Mouse (Mus musculus): ENCODE measurements around the gene Cish.
A peak's percentile ranks its signal among the peaks of the same experiment; 100 is the strongest.
"Not testable (repeated sequence)": the region's sequence is repeated elsewhere in the genome, so short reads cannot be mapped to it uniquely, and the experiment has no call there.

The Cish gene

GRCm38 (mm10) chr9:107298876-107299275 is 3.0 kb downstream of the Cish start:
- DNase-seq (ENCODE audit: low spot score) = no peak

GRCm38 (mm10) chr9:107299783-107300182 is 4.0 kb downstream of the Cish start:
- DNase-seq (ENCODE audit: low spot score) = no peak

GRCm38 (mm10) chr9:107300224-107300973 is 4.6 kb downstream of the Cish start:
- no peak for DNase-seq (ENCODE audit: low spot score)

DNA sequence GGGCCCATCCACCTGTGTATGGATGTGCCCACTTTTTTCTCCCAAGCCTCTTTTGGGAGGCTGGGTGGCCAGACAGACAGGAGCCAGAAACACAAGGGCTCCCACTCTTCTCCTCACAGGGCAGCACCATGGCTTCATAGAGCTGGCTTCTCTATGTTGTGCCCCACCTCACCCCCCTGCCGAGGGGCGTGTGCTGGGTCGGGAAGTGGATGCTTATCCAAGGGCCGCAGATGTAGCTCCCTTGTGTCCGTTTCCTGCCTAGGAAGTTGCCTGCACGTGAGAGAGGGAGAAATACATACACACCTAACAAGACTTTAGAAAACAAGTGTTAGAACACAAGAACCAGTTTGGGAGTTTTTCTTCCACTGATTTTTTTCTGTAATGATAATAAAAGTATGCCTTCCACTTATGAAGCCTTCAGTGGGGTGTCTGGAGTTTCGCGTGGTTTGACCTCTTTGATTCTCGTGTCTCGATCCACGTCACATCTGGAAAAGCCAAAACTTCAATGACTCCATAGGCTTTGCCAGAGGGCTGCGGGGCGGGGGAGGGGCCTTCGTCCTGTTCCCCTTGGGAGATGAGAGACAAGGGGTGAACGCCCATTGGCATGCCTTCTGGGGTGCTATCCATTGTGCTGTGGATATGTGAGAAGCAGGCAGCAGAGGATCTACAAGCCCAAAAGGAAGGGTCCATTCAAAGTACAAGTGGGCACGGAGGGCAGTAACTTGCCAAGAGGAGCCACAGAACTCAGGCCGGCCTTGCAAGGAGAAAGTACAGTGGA is 5.9 kb downstream of the Cish start:
- no peak for DNase-seq (ENCODE audit: low spot score)

GRCm38 (mm10) chr9:107302592-107302991 is 6.8 kb downstream of the Cish start:
- DNase-seq (ENCODE audit: low spot score) = no peak

DNA sequence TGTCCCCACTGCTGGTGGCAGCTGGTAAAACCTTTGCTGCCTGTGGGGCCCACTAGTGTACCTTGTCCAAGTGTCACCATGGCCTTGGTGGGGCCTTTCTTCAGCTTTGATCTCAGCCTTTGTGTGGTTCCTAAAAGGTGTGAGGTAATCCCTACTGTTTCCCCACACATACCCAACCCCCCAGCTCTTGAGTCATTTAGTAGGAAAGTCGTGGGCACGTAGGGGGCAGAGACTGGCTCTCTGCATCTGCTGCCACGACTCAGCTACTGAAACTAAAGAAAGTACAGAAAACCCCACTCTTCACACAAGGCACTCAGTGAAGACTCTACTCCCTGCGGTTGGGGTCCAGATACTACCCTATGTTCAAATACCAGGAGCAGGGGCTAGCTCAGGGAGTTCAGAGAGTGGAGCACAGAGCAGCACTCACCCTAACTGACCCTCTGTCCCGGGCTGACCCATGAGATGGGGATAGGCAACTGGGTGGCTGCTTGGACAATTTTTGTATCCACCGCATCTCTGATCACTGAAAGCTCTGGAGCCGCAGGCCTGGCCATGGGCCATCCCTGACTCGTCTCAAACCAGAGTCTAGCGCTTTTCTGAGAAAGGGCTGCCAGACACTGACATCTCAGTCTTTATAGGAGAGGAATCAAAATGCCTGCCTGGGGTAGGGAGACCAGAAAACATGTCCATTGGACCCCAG is 7.4 kb downstream of the Cish start:
- DNase-seq (ENCODE audit: low spot score) = no peak

GRCm38 (mm10) chr9:107303900-107304299 is 8.1 kb downstream of the Cish start:
- no peak for DNase-seq (ENCODE audit: low spot score)

GRCm38 (mm10) chr9:107304383-107304782 is 8.6 kb downstream of the Cish start:
- no peak for DNase-seq (ENCODE audit: low spot score)

GRCm38 (mm10) chr9:107305012-107305411 is 9.2 kb downstream of the Cish start:
- DNase-seq (ENCODE audit: low spot score) = no peak

DNA sequence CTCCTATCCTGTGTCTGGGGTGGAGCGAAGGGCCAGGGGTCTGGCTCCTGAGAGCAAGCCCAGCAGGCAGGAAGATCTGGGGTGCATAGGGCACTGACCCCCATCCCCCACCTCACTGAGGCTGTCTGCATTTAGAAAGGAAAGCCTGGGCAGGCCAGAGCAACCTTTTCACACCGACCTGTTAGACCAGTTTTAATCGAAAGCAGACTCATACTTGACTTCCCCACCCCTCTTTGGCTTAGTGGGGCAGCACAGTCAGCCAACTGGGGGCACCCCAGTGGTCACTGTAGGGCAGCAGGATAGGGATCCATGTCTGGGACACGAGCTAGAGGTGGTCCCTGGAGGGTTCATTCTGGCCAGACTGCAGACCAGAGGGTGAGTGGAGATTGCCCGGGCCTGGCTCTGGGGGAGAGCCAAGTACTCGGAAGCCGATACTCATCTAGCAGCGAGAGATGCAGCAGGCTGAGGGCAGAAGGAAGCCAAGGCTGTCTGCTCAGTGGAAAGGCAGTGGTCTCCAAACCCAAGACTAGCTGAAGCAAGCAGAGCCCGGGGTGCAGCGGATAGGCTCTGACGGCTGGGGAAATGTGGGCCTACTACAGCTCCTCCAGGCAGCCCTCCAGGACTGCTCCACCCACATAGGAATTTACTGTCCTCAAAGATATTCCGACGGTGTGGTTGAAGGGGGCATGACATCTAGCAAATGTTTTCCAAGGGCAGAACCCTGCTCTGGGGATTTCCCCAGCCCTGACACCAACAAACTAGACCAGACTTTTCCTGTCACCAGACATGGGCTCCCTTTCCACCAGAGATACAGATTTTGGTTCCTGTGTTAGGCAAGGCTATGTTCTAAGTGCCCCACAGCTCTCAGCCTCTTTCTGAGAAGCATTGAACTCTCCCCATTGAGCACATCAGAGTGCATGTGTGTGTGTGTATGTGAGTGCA is 10.0 kb downstream of the Cish start:
- peak; percentile 47 for DNase-seq (ENCODE audit: low spot score)

DNA sequence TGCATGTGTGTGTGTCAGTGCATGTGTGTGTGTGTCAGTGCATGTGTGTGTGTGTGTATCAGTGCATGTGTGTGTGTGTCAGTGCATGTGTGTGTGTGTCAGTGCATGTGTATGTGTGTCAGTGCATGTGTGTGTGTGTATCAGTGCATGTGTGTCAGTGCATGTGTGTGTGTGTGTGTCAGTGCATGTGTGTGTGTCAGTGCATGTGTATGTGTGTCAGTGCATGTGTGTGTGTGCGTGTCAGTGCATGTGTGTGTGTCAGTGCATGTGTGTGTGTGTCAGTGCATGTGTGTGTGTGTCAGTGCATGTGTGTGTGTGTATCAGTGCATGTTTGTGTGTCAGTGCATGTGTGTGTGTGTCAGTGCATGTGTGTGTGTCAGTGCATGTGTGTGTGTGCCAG is 10.8 kb downstream of the Cish start:
- DNase-seq (ENCODE audit: low spot score) = not testable (repeated sequence)

DNA sequence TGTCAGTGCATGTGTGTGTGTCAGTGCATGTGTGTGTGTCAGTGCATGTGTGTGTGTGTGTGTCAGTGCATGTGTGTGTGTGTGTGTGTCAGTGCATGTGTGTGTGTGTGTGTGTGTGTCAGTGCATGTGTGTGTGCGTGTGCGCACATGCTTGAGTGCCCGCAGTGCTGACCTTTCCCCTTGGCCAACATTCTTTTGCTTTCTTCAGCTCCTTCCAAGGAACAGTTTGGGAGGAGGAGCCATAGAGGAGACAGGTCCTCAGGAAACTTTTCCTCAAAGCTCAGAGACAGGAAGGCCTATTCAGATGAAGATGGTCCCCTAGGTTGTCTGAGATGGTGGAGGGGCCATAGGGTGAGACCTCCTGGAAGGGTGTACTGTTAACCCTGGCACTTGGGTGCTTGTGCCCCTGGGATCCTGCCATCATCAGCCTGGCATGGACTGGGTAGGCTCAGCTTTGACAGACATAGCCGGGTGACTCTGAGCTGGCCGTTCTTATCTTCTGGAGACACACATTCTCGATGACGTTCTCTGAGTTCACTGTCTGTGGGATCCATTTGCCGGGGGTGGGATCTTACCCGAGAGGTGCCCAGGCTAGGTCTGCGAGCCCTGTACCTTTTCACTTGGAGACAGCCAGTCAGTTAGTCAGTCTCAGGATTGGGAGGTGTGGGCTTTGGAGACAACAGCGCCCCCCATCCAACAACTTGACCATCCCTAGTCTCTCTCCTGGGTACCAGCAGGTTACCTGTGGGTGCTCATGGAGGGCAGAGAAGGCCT is 11.5 kb downstream of the Cish start:
- DNase-seq (ENCODE audit: low spot score) = no peak

GRCm38 (mm10) chr9:107307886-107308285 is 12.1 kb downstream of the Cish start:
- no peak for DNase-seq (ENCODE audit: low spot score)

GRCm38 (mm10) chr9:107308346-107309000 is 12.6 kb downstream of the Cish start:
- DNase-seq (ENCODE audit: low spot score) = no peak

GRCm38 (mm10) chr9:107309171-107309570 is 13.3 kb downstream of the Cish start:
- DNase-seq (ENCODE audit: low spot score) = no peak

DNA sequence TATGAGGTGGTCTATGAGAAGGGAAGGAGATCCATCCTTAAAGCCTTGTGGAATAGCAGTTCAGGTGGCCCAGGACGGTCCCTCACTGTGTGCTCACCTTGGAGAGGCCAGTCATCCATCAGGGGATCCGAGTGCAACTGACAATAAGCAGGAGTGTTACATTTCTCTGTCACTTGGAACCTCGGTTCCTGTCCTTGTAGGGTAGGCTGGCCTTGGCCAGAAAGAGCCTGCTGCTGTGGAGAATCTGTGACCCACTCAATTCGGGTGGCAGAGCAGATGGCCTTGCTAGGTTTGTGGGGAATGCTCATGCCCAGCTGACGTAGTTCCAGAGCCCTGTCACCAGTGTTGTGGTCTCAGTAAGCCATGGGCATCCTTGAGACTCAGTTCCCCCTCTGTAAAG is 13.8 kb downstream of the Cish start:
- DNase-seq (ENCODE audit: low spot score) = no peak

DNA sequence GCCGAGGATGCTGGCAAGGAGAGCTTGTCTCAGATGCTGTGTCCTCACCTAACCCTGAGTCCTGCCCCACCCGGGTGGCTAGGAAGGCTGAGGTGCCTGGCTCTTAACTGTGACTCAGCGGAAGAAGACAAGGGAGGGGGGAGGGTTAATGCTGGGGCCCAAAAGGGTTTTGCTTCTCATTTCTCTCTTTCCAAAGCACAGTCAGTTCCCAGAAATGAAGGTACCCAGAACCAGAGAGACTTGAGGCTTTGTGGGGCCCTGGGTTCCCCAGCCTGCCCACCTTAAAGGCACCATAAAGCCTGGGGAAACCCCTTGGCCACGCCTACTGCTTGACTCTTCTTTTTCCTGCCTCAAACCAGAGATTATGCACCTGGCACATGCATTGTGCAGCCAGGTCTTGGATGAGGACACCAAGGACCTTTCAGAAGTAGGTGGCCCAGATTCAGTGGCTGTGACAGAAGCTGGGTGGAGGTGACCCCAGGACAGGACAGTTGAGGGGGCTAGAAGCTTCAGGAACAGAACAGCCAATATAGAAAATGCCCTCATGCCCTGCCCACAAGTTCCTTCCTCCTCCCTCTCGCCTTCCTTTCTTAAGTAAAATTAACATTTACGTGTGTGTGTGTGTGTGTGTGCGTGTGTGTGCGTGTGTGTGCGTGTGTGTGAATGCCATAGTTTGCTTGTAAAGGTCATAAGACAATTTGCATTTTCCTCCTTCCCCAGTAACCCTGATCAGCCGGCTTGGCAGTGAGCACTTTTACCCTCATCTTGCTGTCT is 17.2 kb downstream of the Cish start:
- DNase-seq (ENCODE audit: low spot score) = peak; percentile 82

DNA sequence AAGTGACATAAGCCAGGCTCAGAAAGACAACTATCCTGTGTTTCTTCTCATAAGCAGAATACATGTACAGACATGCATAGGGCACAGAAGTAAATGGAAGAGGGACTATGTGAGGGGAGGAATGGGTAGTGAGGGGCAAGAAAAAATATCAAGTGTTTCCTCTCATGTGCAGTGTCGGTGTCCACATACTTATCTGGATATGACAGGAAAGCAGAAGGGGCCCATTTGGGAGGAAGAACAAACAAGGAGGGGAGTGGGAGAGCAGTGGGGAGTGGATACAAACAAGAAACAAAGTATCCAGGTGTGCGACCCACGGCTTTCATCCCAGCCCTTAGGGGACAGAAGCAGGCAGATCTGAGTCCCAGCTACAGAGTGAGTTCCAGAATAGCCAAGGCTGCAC is 18.1 kb downstream of the Cish start:
- DNase-seq (ENCODE audit: low spot score) = no peak

DNA sequence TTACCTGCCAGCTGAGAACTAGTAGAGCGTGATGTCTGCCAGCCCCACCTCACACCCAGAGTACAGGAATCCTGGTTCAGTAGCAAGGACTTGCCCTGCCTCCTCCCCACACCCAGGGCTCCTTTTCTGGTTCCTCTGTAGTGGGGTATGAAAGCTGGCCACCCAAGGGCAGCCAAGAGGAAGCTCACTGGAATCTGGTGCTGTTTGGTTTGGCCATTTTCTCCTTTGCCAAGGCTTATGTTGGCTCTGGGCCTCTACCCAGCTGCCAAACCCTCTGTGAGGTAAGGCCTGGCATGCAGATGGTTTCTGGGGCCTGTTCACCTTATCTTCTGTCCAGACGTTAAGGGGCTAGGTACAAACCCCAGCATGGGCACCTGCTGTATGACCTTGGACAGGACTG is 20.0 kb downstream of the Cish start:
- no peak for DNase-seq (ENCODE audit: low spot score)

All from T-cell, adult 2 months (primary cell).